Mouse (Mus musculus) stomach, embryonic 14.5 days (tissue): ENCODE results near the gene Pltp. TPM values are rescaled to one million over a fixed set of nuclear protein-coding genes. Genes with fewer than 3 reads are reported as not detected.

ENCODE experiments used
- ATAC-seq: fragments of 200-750 bp; cut with Nextera tagmentation; 2 replicates; pipeline ENCODE4 v1.8.0; 2017; ENCODE audit warnings: low read depth, moderate TSS enrichment; ENCODE audit not compliant: insufficient number of reproducible peaks, insufficient read depth, low FRiP score
- H3K27ac ChIP-seq: fragments of 300-500 bp; sonication (generic); 2 replicates; pipeline ENCODE4 v1.5.1; 2014; ENCODE audit warnings: mild to moderate bottlenecking, low read length, moderate library complexity, mixed read lengths
- H3K27me3 ChIP-seq: fragments of 300-500 bp; sonication (generic); 2 replicates; pipeline ENCODE4 v1.6.1; 2014; ENCODE audit warnings: low read length, control low read depth, mixed read lengths; ENCODE audit not compliant: control insufficient read depth, insufficient read depth
- H3K36me3 ChIP-seq: fragments of 300-500 bp; sonication (generic); 2 replicates; pipeline ENCODE4 v1.6.1; 2014; ENCODE audit warnings: mild to moderate bottlenecking, control low read depth, low read length, moderate library complexity, mixed read lengths; ENCODE audit not compliant: control insufficient read depth, insufficient read depth
- H3K4me1 ChIP-seq: fragments of 300-500 bp; sonication (generic); 2 replicates; pipeline ENCODE4 v1.6.1; 2014; ENCODE audit warnings: low read length, control low read depth, mixed read lengths; ENCODE audit not compliant: control insufficient read depth, insufficient read depth
- H3K4me2 ChIP-seq: fragments of 300-500 bp; sonication (generic); replicated peaks from 2 replicates; pipeline ENCODE4 v1.6.1; 2014; ENCODE audit warnings: low read depth, low read length, control low read depth
- H3K4me3 ChIP-seq: fragments of 300-500 bp; sonication (generic); 2 replicates; pipeline ENCODE4 v1.5.1; 2014; ENCODE audit warnings: low read depth, low read length, control low read depth
- H3K9ac ChIP-seq: fragments of 300-500 bp; sonication (generic); replicated peaks from 2 replicates; pipeline ENCODE4 v1.6.1; 2014; ENCODE audit warnings: low read depth, mild to moderate bottlenecking, control low read depth, low read length, moderate library complexity, mixed read lengths
- H3K9me3 ChIP-seq: fragments of 300-500 bp; sonication (generic); 2 replicates; pipeline ENCODE4 v1.6.1; 2016; ENCODE audit warnings: low read depth, low read length, control low read depth; ENCODE audit not compliant: control insufficient read depth
- WGBS: fragments of 180-500 bp; shearing (Covaris S2); extraction: QIAGEN DNeasy Blood & Tissue Kit; methylation state at CpG from one replicate; pipeline ENCODE4 v1.1.7; 2014; 5-methylcytosine and 5-hydroxymethylcytosine counted together
- polyA plus RNA-seq: library from polyadenylated mRNA; unstranded; fragments of >200 nt; fragmentation: Nextera tagmentation; extraction: Ambion mirVana; gene quantifications from 2 replicates; pipeline ENCODE4 v1.2.1, GENCODE M21; 2014

Gene Pltp
- polyA plus RNA-seq, 1 experiment from 2014 or later: 53.2 TPM

DNA sequence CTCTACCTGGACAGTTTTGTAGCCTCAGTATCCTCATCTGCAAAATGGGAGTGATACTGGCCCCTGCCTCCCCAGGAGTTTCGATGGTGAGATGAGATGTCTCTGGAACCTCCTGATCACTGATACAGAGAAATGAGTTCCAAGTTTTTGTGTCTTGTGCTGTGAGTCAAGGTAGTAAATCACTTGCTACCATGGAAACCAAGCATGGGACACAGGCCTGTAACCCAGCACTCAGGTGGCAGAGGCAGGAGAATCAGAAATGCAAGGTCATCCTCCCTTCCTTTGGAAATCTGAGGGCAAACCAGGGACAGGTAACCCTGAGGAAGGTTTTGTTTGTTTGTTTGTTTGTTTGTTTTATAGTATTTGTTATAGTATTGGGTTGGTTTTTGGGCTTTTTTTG is 28.4 kb downstream of the Pltp start:
- WGBS: 97% methylated on average over 1 of the region's 1 CpGs
- ATAC-seq: no peak
- Histone ChIP-seq H3K27ac (no peak overlapping the region), H3K4me2 (no peak overlapping the region), H3K9me3 (no peaks in the 10 kb centered on the region), H3K9ac (no peak overlapping the region), H3K36me3 (peaks cover 28% of the 10 kb centered on the region), H3K27me3 (no peaks in the 10 kb centered on the region), H3K4me3 (no peak overlapping the region), H3K4me1 (no peaks in the 10 kb centered on the region; the same call in 1 of the 2 replicates)

DNA sequence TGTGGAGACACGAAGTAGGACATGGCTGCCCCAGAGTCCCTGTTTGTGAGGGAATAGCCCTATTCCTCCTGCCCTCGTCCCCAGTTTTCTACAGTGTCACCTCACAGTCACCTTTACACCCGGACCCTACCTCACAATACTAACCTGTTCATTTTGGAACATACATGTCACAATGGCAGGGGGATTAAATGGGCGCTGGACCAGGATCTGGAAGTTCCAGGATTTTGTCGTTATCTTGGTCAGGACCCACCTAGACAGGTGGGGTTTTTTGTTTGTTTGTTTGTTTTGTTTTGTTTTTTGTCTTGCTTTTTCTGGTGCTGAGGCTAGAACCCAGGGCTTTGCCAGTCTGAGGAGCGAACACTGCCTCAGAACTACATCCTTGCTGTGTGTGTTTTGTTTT is 29.1 kb downstream of the Pltp start, which contains the start of gene Spata25:
Gene Spata25, minus strand, starts transcription at position 101 of the 400 bp plus-strand sequence.
- Histone ChIP-seq H3K27me3 (no peaks in the 10 kb centered on the region), H3K9ac (no peak within 1 kb of the TSS), H3K9me3 (no peaks in the 10 kb centered on the region), H3K4me1 (peaks cover 4% of the 10 kb centered on the region; the same call in 1 of the 2 replicates), H3K4me2 (no peak within 1 kb of the TSS), H3K27ac (no peak within 1 kb of the TSS), H3K4me3 (no peak within 1 kb of the TSS), H3K36me3 (peaks cover 28% of the 10 kb centered on the region)
- no peak for ATAC-seq
- 86% methylated on average over 6 of the region's 6 CpGs for WGBS

DNA sequence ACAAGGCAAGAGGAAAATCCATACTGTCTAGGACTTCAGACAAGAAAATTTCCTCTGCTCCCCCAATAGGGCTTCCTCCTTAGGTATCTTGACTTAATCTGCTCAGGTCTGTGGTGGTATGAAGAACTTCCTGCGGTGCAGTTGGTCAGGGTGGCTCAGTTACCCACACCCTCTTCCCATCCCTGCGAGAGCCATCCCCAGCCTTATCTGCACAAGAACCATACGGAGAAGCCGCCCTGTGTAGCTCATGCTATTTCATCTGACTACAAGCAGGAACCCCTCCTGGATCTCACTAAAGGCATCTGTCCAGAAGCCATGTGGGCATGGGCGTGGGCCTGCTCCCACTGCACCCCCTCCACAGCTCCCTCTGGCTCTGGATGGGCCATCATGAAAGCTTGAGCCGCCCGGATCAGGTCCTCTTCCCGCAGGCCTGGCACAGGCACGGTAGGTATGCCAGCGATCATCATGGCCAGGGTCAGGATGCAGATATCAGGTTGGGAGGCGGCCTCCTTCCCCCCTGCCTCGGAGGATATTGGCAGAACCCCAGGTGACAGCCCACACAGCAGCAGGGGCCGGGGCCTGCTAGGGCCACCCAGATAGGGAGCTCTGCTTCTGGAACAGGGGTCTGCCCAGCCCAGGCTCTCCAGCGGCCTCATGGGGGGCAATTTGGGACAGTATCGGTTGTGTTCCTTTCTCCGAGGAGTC is 30.2 kb downstream of the Pltp start:
- H3K9ac ChIP-seq: no peak overlapping the region
- no peak overlapping the region for H3K27ac ChIP-seq
- H3K36me3 ChIP-seq: peaks cover 28% of the 10 kb centered on the region
- ATAC-seq: no peak
- no peak overlapping the region for H3K4me3 ChIP-seq
- no peaks in the 10 kb centered on the region for H3K27me3 ChIP-seq
- H3K4me1 ChIP-seq: peaks cover 4% of the 10 kb centered on the region; the same call in 1 of the 2 replicates
- WGBS: 89% methylated on average over 16 of the region's 16 CpGs
- no peaks in the 10 kb centered on the region for H3K9me3 ChIP-seq
- H3K4me2 ChIP-seq: no peak overlapping the region

GRCm38 (mm10) chr2:164825521-164825920 is 32.0 kb downstream of the Pltp start:
- 94% methylated on average over 17 of the region's 17 CpGs for WGBS
- H3K4me2 ChIP-seq: no peak overlapping the region
- H3K9ac ChIP-seq: no peak overlapping the region
- H3K4me3 ChIP-seq: no peak overlapping the region
- no peaks in the 10 kb centered on the region for H3K9me3 ChIP-seq
- no peak for ATAC-seq
- H3K27ac ChIP-seq: no peak overlapping the region
- H3K4me1 ChIP-seq: peaks cover 4% of the 10 kb centered on the region; the same call in 1 of the 2 replicates
- no peaks in the 10 kb centered on the region for H3K27me3 ChIP-seq
- peaks cover 35% of the 10 kb centered on the region for H3K36me3 ChIP-seq

DNA sequence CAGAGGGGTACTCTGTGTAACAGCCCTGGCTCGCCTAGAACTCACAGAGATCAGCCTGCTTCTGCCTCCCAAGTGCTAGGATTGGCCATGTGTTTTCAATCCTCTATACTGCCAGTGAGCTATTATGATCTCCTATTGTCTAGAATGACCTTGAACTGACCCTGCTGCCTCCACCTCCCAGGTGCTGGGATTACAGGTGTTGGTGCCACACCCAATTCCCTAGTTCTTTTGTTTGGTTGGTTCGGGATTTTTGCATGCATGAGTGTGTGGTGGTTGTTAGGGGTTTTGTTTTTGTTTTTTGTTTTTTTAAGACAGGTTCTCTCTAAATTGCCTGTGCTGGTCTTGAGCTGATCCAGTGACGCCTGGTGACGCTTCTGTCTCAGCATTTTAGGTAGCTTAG is 33.5 kb downstream of the Pltp start:
- H3K27me3 ChIP-seq: no peaks in the 10 kb centered on the region
- H3K36me3 ChIP-seq: peaks cover 35% of the 10 kb centered on the region
- no peak overlapping the region for H3K4me3 ChIP-seq
- no peaks in the 10 kb centered on the region for H3K9me3 ChIP-seq
- H3K4me2 ChIP-seq: peak overlapping the region; percentile 66; the same call in 1 of the 2 replicates
- peaks cover 4% of the 10 kb centered on the region; the same call in 1 of the 2 replicates for H3K4me1 ChIP-seq
- no peak overlapping the region for H3K9ac ChIP-seq
- 92% methylated on average over 4 of the region's 4 CpGs for WGBS
- no peak overlapping the region for H3K27ac ChIP-seq
- no peak for ATAC-seq

GRCm38 (mm10) chr2:164823181-164823585 is 34.3 kb downstream of the Pltp start:
- ATAC-seq: peak; percentile 55; the same call in 1 of the 2 replicates
- H3K4me3 ChIP-seq: peak overlapping the region; percentile 84
- H3K36me3 ChIP-seq: peaks cover 35% of the 10 kb centered on the region
- WGBS: 3% methylated on average over 10 of the region's 10 CpGs
- H3K9me3 ChIP-seq: no peaks in the 10 kb centered on the region
- peak overlapping the region; percentile 66 for H3K4me2 ChIP-seq
- H3K4me1 ChIP-seq: peaks cover 4% of the 10 kb centered on the region; the same call in 1 of the 2 replicates
- H3K27ac ChIP-seq: peak overlapping the region; percentile 52; the same call in 1 of the 2 replicates
- no peaks in the 10 kb centered on the region for H3K27me3 ChIP-seq
- peak overlapping the region; percentile 60 for H3K9ac ChIP-seq

GRCm38 (mm10) chr2:164822636-164823165 is 34.8 kb downstream of the Pltp start, which contains the start of gene Zswim1:
Zswim1 (plus strand) TSS chr2:164822686.
- Histone ChIP-seq H3K27me3 (no peaks in the 10 kb centered on the region), H3K4me1 (peaks cover 7% of the 10 kb centered on the region; the same call in 1 of the 2 replicates), H3K9me3 (no peaks in the 10 kb centered on the region), H3K4me2 (peak within 1 kb of the TSS; percentile 66), H3K9ac (peak within 1 kb of the TSS; percentile 60), H3K4me3 (peak within 1 kb of the TSS; percentile 84), H3K27ac (peak within 1 kb of the TSS; percentile 52; the same call in 1 of the 2 replicates), H3K36me3 (peaks cover 33% of the 10 kb centered on the region)
- ATAC-seq: peak; percentile 100
- under 1% methylated on average over 32 of the region's 32 CpGs for WGBS

- Histone ChIP-seq H3K4me3 (no peak overlapping the region), H3K4me1 (peaks cover 12% of the 10 kb centered on the region; the same call in 1 of the 2 replicates), H3K4me2 (no peak overlapping the region), H3K27ac (no peak overlapping the region), H3K27me3 (no peaks in the 10 kb centered on the region), H3K9me3 (no peaks in the 10 kb centered on the region), H3K36me3 (peaks cover 18% of the 10 kb centered on the region), H3K9ac (no peak overlapping the region)
- 86% methylated on average over 6 of the region's 6 CpGs for WGBS
- ATAC-seq: no peak
These were observed 36.5 kb downstream of the Pltp start for GRCm38 (mm10) chr2:164821060-164821459.
